Mouse (Mus musculus) brain, embryonic 18.5 days (tissue): ENCODE data around the gene Dpp4.

Experiments used
- DNase-seq: peaks from one replicate; pipeline ENCODE4 v3.0.0-alpha.2; 2012; ENCODE audit warnings: low read depth, low spot score

Dpp4 gene

GRCm38 (mm10) chr2:62411211-62412080, 585 bp downstream of the Dpp4 start:
- no peak for DNase-seq

GRCm38 (mm10) chr2:62408701-62409201, 3.3 kb downstream of the Dpp4 start:
- no peak for DNase-seq

GRCm38 (mm10) chr2:62408216-62408615, 3.8 kb downstream of the Dpp4 start:
- DNase-seq, result no peak

GRCm38 (mm10) chr2:62403556-62404135, 8.4 kb downstream of the Dpp4 start:
- no peak for DNase-seq

- DNase-seq, result no peak
Observed at GRCm38 (mm10) chr2:62401011-62401410, 11.0 kb downstream of the Dpp4 start.

- no peak for DNase-seq
Observed at GRCm38 (mm10) chr2:62399832-62400231, 12.2 kb downstream of the Dpp4 start.

GRCm38 (mm10) chr2:62399361-62399760, 12.7 kb downstream of the Dpp4 start:
- DNase-seq, result no peak

- no peak for DNase-seq
Observed at GRCm38 (mm10) chr2:62398115-62398875, 13.7 kb downstream of the Dpp4 start.

GRCm38 (mm10) chr2:62397661-62398060, 14.4 kb downstream of the Dpp4 start:
- DNase-seq, result no peak

- no peak for DNase-seq
Observed at GRCm38 (mm10) chr2:62396799-62397198, 15.2 kb downstream of the Dpp4 start.

GRCm38 (mm10) chr2:62394800-62395199, 17.2 kb downstream of the Dpp4 start:
- DNase-seq, result no peak

- DNase-seq, result no peak
Observed at GRCm38 (mm10) chr2:62392098-62392497, 19.9 kb downstream of the Dpp4 start.

GRCm38 (mm10) chr2:62390961-62391461, 21.0 kb downstream of the Dpp4 start:
- DNase-seq, result no peak

GRCm38 (mm10) chr2:62390305-62390704, 21.7 kb downstream of the Dpp4 start:
- no peak for DNase-seq

- DNase-seq, result no peak
Observed at GRCm38 (mm10) chr2:62388841-62389240, 23.2 kb downstream of the Dpp4 start.

- DNase-seq, result no peak
Observed at GRCm38 (mm10) chr2:62383196-62383595, 28.8 kb downstream of the Dpp4 start.

- no peak for DNase-seq
Observed at GRCm38 (mm10) chr2:62382440-62382839, 29.6 kb downstream of the Dpp4 start.

GRCm38 (mm10) chr2:62381756-62382155, 30.3 kb downstream of the Dpp4 start:
- DNase-seq, result no peak

GRCm38 (mm10) chr2:62373692-62374091, 38.3 kb downstream of the Dpp4 start:
- no peak for DNase-seq

GRCm38 (mm10) chr2:62370048-62370447, 42.0 kb downstream of the Dpp4 start:
- no peak for DNase-seq

GRCm38 (mm10) chr2:62368349-62369053, 43.5 kb downstream of the Dpp4 start:
- no peak for DNase-seq
